Mouse (Mus musculus) R1 (cell line): Measurements from ENCODE around the gene Eif5a.
A peak's percentile ranks its signal among the peaks of the same experiment; 100 is the strongest.

ENCODE experiments used
- DNase-seq: peaks from one replicate; pipeline ENCODE4 v3.0.0-alpha.2; 2018; ENCODE audit warnings: low read depth, low spot score

Gene Eif5a

DNA sequence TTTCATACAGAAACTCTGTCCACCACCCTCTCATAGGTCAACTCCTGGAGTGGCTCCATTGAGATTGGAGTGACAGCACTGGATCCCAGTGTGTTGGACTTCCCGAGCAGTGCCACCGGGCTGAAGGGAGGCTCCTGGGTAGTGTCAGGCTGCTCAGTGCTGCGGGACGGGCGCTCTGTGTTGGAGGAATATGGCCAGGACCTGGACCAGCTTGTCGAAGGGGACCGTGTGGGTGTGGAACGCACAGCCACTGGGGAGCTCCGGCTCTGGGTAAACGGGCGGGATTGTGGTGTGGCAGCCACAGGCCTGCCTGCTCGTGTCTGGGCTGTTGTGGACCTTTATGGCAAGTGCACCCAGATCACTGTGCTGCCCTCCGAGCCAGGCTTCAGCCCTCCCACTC is 18.8 kb downstream of the Eif5a start:
- no peak for DNase-seq

DNA sequence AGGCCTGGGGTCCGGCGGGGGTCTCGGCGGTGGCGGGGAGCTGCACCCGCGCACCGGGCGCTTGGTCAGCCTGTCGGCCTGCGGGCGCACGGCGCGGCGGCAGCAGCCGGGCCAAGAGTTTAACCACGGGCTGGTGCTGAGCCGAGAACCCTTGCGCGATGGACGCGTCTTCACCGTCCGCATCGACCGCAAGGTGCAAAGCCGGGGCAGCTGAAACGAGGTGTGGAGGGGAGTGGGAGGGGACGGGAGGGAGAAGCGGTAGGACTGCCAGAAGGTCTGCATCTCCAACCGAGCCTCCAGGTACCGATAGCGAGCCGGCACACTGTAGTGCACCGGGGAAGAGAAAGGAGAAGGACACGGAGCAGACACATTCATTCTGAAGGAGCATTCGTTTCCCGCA is 19.8 kb downstream of the Eif5a start:
- DNase-seq, result no peak

DNA sequence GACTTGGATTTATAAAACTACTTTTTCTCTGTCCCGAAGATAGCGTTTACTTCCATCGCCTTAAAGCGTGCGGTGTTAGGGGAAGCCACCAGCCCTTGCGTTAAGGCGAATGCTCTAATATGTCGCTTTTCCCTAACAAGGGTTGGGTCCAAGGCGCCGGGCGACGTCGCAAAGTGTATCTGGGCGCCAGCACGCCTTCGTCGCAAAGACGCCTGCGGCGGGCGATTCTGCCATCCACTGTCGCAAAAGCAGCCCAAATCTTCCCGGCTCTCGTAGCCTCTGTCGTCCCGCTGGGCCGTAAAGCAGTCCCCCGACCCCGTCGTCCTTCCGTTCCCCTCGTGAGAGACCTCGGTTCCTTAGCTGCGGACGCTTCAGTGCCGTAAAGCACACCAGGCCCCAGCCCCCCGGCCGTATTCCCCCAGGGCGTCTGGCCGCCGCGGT is 20.3 kb downstream of the Eif5a start:
- DNase-seq, result peak; percentile 99

DNA sequence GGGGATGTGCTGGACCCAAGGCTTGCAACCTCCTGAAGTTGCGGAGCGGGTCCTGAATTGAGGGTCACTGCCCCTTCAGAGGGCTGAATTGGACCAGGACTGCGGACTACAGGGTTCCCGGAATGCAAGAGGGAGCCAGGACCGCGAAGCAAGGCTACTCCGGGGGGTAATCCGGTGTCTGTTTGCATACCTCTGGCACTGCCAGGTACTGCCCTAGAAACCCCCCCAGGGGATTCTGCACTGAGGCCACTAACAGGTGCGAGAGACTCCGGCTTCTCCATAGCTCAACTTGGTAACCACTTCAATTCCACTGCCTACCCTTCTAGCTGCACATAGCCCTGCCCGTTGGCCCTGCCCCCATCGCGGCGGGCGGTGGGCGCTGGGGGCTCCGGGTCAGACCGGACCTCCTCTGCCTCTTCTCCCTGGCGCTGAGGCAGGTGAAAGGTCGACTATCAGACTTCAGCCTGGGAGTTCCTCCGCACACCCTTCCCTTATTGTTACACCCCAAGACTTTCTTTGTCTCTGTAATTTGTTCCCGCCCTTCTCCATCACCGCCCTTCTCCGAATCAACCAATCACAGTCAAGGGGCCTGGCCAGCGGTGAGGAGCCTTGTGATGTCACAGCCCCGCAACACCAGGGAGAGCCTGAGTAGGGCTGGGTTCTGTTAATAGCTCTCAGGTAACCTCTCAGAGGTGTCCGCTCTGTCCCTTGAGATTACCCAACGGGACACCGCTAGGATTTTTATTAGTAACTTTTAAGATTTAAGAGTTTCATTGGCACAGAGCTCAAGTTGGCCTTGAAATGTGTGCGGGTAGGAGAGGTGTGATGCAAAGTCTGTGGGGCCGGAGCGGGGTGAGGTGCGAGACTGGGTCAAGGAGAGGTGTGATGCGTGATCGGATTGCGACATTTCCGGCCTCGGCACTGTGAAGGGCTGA is 21.0 kb downstream of the Eif5a start, which contains the start of the genes 2810408A11Rik and Neurl4:
TSS of gene 2810408A11Rik (minus strand) at position 517 of the 935 bp plus-strand sequence.
TSS of gene Neurl4 (plus strand) at position 602 of the 935 bp plus-strand sequence.
- peak; percentile 99 for DNase-seq

DNA sequence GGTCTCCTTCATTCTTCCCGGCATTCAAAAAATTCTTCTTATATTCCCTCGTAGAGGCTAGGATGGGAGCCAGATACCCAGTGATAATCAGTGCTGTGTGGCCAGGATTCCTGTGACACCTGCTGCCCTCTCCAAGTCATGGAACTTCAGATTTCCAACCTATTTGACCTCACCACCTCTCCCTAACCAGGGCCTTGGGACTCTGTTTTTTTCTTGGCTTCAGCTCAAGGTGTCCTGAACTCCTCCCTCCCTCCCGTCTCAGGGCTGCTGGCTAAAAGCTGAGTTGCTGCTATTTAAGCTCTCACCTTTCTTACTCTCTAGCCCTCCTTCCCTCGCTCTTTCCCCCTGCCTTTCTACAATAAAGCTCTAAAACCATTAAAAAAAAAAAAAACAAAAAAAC is 21.9 kb downstream of the Eif5a start:
- DNase-seq, result no peak

DNA sequence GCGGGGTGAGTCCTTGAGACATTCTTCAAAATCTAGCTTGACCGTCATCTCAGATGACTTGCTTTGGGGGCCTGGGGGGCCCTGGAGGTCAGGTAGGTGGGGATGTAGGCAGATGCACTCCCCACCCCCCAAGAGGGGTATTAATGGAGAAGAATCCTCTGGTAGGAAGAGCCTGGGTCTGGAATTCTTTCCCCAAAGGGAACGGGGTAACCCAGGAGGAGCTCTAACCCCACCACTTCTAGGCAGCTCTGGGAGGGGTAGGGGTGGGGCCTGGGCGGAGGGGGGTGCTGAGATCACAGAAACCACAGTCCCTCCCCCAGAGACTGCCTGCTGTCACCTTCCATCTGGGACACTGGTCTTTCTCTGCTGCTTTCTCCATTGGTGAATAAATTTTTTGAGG is 26.5 kb downstream of the Eif5a start, which contains the start of gene Acap1:
TSS of gene Acap1 (minus strand) at position 249 of the 400 bp plus-strand sequence.
- DNase-seq, result no peak

DNA sequence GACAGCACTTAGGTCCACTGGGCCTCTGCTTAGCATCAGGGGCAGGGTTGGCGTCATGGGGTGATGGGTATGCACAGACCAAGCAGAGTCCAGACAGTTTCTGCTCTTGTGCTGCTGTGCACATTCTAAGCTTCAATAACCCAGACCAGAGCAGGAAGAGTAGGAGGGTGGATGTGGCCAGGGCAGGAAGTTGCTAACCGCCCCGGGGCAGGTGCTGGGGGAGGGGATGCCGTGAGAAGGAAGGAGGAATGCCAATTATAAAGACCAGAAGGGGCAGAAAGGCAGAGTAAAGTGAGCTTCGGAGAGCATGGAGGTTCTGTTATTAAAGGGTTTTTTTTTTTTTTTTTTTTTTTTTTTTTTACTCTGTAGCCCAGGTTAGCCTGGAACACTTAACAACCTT is 27.1 kb downstream of the Eif5a start:
- peak; percentile 49 for DNase-seq

DNA sequence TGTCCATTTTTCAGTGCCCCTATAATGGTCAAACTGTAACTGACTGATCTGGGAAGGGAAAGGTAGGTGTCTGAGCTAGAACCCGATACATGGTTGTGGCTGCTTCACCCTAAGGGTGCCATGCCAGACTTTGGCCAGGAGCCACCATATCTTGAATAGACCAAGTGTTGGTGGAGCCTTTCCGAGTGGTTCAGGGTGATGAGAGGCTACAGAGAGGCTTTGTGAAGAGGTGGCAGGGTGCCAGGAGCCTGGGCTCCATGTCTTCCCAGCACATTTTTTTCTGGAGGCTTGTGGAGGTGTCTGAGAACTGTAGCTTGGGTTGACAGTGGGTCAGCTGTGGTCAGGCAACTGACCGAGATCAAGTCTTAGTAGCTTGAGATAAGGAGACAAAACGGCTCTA is 30.3 kb downstream of the Eif5a start:
- no peak for DNase-seq

DNA sequence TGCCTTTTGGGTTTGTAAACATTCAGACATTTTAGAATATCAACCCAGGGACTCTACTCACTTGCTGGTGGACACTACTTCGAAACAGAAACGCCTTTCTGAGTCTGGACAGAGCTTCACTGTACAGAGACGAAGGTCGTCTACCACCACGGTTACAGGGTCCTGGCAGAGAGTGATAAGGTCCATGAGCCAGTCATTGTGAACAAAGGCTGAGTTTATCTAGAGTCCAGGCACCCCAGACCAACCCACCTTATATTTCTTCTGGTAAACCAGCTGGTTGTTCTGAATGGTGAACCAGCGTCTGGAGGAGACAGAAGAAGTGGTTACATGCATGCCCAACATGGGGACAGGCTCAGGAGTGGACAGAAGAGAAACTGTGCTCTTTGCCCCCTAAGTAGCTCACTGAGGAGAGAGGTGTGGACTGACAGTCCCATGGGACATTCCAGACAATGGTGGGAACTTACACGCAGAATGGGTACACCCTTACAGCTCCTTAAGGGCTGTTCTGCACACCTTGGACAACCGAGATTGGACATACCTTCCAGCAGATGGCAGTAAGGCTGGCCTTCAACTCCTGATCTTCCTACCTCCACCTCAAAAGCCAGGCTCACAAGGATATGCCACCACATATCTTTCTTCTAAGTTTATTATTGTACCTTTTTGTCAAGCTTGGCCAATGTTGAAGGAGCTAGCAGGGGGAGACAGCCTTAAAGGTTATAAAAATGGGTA is 34.7 kb downstream of the Eif5a start:
- peak; percentile 81 for DNase-seq

DNA sequence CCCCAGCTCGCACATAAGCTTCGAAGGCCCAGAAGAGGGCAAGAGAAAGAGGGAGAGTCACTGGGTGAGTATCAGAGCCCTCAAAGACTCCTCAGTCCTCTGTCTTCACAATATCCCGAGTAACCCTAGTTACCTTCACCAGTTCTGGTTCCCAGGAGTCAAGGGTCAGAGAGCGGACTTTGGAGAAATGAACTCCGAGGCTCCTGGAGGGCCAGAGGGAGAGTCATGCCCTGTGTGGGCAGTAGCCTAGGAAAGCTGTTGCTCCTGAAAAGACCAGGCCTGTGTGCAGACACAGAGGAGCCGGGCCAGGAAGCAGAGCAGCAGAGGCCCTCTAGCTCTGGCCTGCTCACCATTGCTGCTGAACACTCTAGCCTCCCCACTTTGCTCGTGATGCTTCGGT is 37.1 kb downstream of the Eif5a start:
- DNase-seq, result no peak

DNA sequence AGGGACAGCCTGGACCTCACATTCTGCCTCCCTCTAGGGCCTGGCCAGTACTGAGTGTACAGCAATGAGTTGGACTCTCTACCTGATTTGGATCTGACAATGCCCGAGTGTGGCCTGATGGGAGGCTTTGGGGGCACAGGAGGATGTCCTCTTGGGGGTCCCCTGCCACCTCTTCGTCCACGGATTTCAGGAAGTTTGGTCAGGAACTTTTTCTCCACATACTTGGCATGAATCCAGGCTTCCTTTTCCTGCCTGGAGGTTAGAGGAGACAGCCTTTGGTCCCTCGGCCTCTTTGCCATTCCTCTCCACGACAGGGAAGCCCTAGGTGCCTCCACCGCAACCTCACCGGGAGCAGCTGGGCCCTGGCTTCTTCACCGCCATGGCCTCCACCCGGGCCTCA is 37.5 kb downstream of the Eif5a start:
- DNase-seq, result no peak

DNA sequence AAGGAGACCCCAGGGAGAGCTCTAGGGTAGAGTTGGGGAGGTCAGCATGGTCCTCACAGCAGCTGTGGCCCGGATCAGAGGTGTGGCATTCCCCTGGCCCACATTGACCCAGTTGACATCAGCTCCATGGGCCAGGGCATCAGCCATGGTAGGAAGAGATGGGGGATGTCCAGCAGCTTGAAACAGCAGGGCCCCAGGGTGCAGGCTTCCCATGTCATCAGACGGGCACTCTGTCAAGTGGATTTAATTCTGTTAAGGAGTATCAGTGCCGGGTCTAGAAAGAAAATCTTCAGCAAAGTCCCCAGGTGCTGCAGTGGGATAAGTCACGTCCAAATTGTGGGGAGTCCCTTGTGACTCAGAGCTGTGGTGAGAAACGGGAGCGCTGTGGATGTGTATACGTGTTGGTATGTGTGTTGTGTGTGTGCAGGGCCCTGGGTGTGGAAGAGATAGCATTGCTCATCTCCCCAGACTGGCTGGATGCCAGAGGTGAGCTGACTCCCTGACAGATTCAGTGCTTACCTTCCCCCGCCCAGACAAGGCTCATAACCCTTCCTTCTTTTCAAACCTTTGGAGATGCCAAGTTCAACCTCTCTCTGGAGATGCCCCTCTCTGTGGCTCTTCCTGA is 38.1 kb downstream of the Eif5a start:
- DNase-seq, result no peak

DNA sequence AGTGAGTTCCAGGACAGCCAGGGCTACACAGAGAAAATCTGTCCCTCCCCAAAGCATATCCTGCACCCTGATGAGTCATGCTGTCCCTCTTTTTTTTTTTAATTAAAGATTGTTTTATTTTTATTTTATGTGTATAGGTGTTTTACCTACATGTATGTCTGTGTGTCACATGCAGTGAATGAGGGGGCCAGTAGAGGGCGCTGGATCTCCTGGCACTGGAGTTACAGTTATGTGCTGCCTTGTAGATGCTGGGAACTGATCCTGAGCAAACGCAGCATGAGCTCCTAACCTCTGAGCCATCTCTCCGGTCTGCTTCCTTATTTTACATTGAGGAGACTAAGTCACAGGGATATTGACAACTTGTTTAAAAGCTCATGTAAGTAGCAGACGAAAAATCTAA is 38.7 kb downstream of the Eif5a start:
- peak; percentile 78 for DNase-seq

DNA sequence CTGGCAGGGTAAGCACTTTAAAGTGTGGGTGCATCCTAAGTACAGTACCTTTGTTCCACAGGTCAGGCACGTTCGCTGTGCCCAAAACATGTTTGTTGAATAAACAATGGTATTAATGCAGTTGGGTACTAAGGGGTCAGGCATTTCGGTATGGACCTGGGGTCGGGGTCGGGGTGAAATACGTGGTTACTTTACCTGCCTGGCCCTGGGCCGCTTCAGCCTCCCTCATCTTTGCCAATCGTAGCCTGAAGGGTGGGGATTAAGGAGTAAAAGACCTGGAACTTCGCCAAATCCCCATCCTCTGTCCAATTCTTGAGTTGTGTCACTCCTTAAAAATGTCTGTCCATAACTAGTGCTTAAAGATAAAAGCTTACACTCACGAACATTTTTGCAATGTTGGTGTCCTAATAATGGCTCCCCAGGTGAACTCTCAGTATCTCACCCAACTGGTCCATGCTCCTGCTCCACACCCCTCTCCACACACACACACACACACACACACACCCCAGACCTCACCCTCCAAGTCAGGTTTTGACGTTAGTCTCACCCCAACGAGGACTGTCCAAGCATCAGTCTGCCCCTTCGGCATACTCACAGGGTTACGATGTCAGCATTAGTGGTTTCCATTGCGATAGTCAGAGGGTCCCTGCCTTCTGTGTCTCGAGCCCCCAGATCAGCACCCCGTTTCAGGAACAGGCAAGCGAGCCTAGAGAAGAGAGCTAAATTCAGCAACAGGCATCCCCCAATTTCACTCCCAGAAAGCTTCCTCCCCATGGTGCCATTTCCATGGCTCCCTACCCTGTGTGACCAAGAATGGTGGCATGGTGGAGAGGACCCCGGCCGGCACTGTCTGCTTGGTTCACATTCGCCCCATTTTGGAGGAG is 39.7 kb downstream of the Eif5a start:
- DNase-seq, result no peak

DNA sequence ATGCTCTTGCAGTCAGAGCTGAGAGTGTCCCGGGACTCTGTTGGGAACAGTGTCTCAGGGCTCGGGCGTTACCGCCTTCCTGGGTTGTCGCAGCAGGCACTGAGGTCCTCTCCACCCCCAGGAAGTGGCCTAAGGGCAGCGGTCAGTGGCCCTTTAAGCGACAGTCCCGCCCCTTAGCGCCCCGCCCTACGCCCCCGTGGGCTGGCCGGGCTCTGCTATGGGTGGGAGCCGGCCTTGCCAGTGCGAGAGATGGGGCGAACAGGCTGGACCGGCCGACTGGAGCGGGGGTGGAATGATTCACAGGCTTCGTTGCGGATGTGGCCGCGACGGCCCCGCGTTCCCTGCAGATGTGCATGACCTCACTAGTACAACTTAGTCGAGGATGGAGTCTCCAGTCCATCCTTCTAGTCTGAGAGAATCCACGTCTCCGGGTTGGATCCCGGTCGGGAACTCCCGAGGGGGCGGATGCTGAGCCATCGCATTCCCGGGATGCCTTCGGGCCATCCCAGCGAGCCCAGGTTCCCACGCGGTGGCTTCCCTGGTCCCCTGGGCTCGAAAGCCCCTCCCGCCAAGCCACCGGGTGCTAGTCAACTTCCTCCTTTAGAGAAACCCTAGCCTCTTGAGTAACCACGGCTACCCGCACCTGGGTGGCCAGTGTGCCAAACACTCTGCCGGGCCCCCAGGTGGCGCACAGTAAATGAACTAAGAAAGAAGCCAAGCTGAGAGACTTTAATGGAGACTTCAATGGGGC is 40.7 kb downstream of the Eif5a start, which contains the start of gene Kctd11:
TSS of gene Kctd11 (minus strand) at position 554 of the 751 bp plus-strand sequence.
- peak; percentile 78 for DNase-seq

DNA sequence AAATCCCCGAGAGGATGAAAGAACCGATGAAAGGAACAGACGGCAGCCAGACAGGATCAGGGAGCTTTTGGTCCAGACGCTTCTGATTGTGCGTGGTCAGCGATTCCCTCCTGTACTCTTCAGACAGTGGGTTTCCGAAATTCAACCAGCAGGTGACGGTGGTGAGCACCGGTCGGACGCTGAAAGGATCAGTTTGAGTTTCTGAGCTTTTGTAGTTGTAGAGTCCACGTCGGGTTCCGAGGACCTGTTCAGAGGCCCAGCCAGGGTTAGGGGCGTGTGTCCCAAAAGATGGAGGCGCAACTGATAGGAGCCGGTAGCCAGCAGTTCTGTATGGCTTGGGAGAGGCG is 41.3 kb downstream of the Eif5a start:
- peak; percentile 80 for DNase-seq

DNA sequence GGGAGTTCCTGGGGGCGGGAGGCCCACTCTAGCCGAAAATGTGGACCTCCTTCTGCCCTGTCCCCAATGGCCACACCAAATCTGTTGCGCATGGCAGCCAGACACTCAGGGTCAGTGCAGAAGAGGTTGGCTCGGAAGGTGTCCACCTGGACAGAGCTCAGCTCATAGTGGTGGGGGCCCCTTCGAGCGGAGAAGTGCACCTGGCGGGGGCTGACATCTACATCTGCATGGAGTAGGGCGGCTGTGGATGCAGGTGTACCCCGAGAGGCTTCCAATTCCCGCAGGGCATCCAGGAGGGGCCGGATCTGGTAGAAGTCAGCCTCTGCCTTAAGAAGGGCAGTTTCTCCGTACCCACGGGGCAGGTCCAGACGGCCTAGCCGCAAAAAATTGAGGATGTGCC is 42.0 kb downstream of the Eif5a start:
- DNase-seq, result no peak

DNA sequence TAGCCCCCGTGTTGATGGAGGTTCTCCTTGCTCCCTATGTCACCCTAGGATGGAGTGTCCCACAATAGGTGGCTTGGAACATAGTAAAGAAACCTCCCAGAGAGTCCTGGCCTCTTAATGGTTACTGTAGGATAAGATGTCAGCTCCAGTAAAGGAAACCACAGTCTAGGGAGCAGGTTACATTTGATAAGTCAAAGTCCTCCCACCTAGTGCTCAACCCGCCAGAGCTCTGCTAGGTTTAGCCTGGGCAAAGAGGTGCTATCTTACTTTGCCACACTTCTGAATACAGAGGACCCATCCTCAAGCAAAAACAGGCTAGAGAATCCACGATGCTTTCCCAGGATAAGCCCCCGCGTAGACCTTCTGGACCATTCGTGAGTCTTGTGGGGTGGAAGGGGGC is 42.8 kb downstream of the Eif5a start:
- DNase-seq, result no peak

DNA sequence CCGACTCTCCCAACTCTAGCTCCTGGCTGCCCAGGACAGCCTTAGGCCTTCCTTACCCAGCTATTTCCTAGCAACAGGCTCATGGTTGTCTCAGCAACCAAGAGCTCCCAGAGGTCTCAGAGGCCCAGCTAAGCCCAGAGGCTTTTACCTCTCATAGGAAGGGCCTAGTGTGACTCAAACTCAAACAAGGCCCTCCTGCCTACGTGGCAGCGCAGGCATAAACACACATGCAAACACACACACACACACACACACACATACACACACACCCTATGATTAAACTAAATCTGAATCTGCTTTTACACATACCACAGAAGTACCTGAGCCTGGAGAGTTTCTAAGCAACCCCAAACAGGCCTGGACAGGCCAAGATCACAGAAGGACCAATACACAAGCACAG is 43.4 kb downstream of the Eif5a start:
- no peak for DNase-seq

DNA sequence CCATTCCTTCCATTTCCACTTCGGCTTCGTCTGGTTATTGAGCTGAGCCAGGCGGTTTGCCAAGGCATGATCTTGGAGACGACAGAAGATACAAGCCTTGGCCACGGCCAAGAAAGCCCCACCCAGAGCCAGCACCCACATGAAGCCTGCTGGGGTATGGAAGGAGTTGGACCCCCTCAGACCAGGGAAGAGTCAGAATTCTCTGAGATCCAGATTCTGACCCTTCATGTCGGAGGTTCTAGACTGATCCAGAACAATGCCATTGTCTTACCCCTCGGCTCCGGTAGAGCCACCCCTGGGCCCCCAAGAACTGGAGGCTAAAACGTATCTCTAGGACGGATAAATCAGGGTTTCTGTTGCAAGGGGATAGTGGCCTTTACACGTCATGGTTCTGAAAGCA is 43.9 kb downstream of the Eif5a start, which contains the start of gene Tmem95:
TSS of gene Tmem95 (minus strand) at position 141 of the 400 bp plus-strand sequence.
- DNase-seq, result no peak
